Mouse (Mus musculus): ENCODE data around the gene Paxx. TPM values are rescaled to one million over a fixed set of nuclear protein-coding genes. Genes with fewer than 3 reads are reported as not detected.

Paxx gene
- total and polyA plus RNA-seq, 3 experiments = 13.9 to 16.2 (median 15.1) TPM

GRCm38 (mm10) chr2:25468962-25469915, 8.3 kb upstream of the Paxx start:
- H3K4me3 ChIP-seq (replicated peaks in 1 of 3; ENCODE audit: low read depth in 2 of 3, low read length in 2 of 3, poor library complexity in 1 of 3) = no peak overlapping the region
- TF ChIP-seq POLR2AphosphoS2 (IDR thresholded peaks at IDR 0.05; ENCODE audit: low read depth, low read length) = no peak
- no peak for TF ChIP-seq GABPA (IDR thresholded peaks at IDR 0.05; ENCODE audit: insufficient replicate concordance, low read depth, low read length)
- no peak for TF ChIP-seq IRF4 (IDR thresholded peaks at IDR 0.05; ENCODE audit: low read depth, low read length)
- no peak for TF ChIP-seq MAX (IDR thresholded peaks at IDR 0.05; ENCODE audit: low read length)
- no peak for TF ChIP-seq SMC3 (IDR thresholded peaks at IDR 0.05; ENCODE audit: low read depth, low read length)
- TF ChIP-seq USF2 (conservative IDR thresholded peaks at IDR 0.05; ENCODE audit: low read depth, low read length) = no peak
- TF ChIP-seq RAD21 (IDR thresholded peaks at IDR 0.05; ENCODE audit: low read depth, low read length) = no peak
- TF ChIP-seq NRF1 (IDR thresholded peaks at IDR 0.05; ENCODE audit: low read depth, low read length) = no peak
- TF ChIP-seq TBP (conservative IDR thresholded peaks at IDR 0.05; ENCODE audit: low read depth, low read length) = no peak
- TF ChIP-seq MAFK (IDR thresholded peaks at IDR 0.05; ENCODE audit: insufficient replicate concordance, low read length) = no peak
- H3K79me2 ChIP-seq (replicated peaks; ENCODE audit: control insufficient read depth, extremely low read depth, insufficient read depth, poor library complexity, severe bottlenecking) = no peaks in the 10 kb centered on the region
- in situ Hi-C loops (cut with MboI; ENCODE audit: low pct_ligation_motif_present, low pct_unique_long_range_greater_than_20kb, low sequenced_read_pairs) = no loop called here
- H3K4me1 ChIP-seq (ENCODE audit: control insufficient read depth in 1 of 2, insufficient read depth in 2 of 2) = peaks cover 21 to 51% of the 10 kb centered on the region in 2 experiments
- no peaks in the 10 kb centered on the region for H3K27me3 ChIP-seq (replicated peaks)
- no peak overlapping the region for H3K4me2 ChIP-seq (ENCODE audit: insufficient read depth, low read depth, poor library complexity, severe bottlenecking)
- H3K9me3 ChIP-seq (replicated peaks; ENCODE audit: low read length) = no peaks in the 10 kb centered on the region
- dilution Hi-C loops (cut with MboI; ENCODE audit: extremely low pct_ligation_motif_present, extremely low pct_unique_long_range_greater_than_20kb, low sequenced_read_pairs) = no loop called here
- no peak overlapping the region for H3K27ac ChIP-seq (ENCODE audit: insufficient read depth, low read depth)
- DNase-seq (ENCODE audit: extremely low read depth) = no peak
- no peaks in the 10 kb centered on the region for H3K36me3 ChIP-seq (replicated peaks in 1 of 2; ENCODE audit: control insufficient read depth in 1 of 2, insufficient read depth in 1 of 2, low read length in 1 of 2)
- H3K9ac ChIP-seq (ENCODE audit: insufficient read depth, low read depth) = no peak overlapping the region

DNA sequence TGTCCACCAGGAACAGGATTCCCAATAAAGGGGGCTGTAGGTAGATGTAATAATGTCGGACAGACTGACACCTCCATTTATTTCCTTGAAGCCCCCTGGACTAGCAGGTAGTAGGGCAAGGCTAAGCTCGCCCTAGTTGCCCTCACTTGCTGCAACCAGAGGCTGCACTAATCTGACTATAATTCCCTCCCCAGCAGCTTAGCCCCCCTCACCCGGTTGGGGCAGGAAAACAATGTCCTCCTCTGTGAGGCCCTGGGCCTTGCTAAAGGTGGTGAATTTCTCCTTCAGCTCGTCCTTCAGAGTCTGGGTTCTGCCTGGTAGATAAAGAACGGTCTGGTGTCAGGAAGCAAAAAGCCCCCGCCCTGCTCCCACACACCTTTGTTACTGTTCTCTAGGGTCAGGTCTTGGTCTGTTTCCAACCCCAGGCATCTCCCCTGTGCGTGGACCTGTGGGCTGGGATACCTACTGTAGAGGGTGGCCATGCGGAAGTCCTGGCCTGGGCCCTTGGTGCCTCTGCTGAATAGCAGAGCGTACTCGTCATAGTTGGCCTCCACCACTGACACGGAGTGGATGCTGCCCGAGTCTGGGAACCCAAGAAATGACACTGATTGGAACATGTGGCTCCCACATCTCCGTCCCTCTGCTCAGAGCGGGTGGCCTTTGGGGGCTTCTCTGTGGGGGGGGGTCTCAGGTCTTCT, 6.9 kb upstream of the Paxx start:
- no peak overlapping the region for H3K4me2 ChIP-seq (ENCODE audit: insufficient read depth, low read depth, poor library complexity, severe bottlenecking)
- H3K4me3 ChIP-seq (replicated peaks in 1 of 3; ENCODE audit: low read depth in 2 of 3, low read length in 2 of 3, poor library complexity in 1 of 3) = no peak overlapping the region
- no peaks in the 10 kb centered on the region for H3K27me3 ChIP-seq (replicated peaks)
- dilution Hi-C loops (cut with MboI; ENCODE audit: extremely low pct_ligation_motif_present, extremely low pct_unique_long_range_greater_than_20kb, low sequenced_read_pairs) (no loop called here), in situ Hi-C loops (cut with MboI; ENCODE audit: low pct_ligation_motif_present, low pct_unique_long_range_greater_than_20kb, low sequenced_read_pairs) (no loop called here)
- no peaks in the 10 kb centered on the region for H3K9me3 ChIP-seq (replicated peaks; ENCODE audit: low read length)
- TF ChIP-seq RCOR1 (conservative IDR thresholded peaks at IDR 0.05; ENCODE audit: low read depth, low read length) = no peak
- no peak for TF ChIP-seq POLR2A (IDR thresholded peaks at IDR 0.05; ENCODE audit: low read depth, low read length)
- TF ChIP-seq USF1 (IDR thresholded peaks at IDR 0.05; ENCODE audit: low read depth, low read length) = no peak
- TF ChIP-seq JUND (conservative IDR thresholded peaks at IDR 0.05; ENCODE audit: low read depth, low read length) = no peak
- TF ChIP-seq E2F4 (IDR thresholded peaks at IDR 0.05; ENCODE audit: insufficient replicate concordance, low read depth, low read length) = no peak
- no peak for TF ChIP-seq NELFE (IDR thresholded peaks at IDR 0.05; ENCODE audit: low read depth, low read length)
- no peak for TF ChIP-seq TCF12 (IDR thresholded peaks at IDR 0.05; ENCODE audit: low read depth, low read length)
- TF ChIP-seq MEF2A (IDR thresholded peaks at IDR 0.05; ENCODE audit: borderline replicate concordance, low read depth, low read length) = no peak
- no peak for TF ChIP-seq HCFC1 (IDR thresholded peaks at IDR 0.05; ENCODE audit: low read depth, low read length)
- TF ChIP-seq ZKSCAN1 (IDR thresholded peaks at IDR 0.05; ENCODE audit: borderline replicate concordance, low read depth, low read length) = no peak
- no peak for TF ChIP-seq USF2 (conservative IDR thresholded peaks at IDR 0.05; ENCODE audit: low read depth, low read length)
- TF ChIP-seq TBP (conservative IDR thresholded peaks at IDR 0.05; ENCODE audit: low read depth, low read length) = no peak
- TF ChIP-seq MAX (IDR thresholded peaks at IDR 0.05; ENCODE audit: low read length) = no peak
- TF ChIP-seq MXI1 (IDR thresholded peaks at IDR 0.05; ENCODE audit: low read depth, low read length) = no peak
- no peak for TF ChIP-seq SMC3 (IDR thresholded peaks at IDR 0.05; ENCODE audit: low read depth, low read length)
- no peak for TF ChIP-seq ELF1 (IDR thresholded peaks at IDR 0.05; ENCODE audit: low read depth, low read length)
- no peaks in the 10 kb centered on the region for H3K79me2 ChIP-seq (replicated peaks; ENCODE audit: control insufficient read depth, extremely low read depth, insufficient read depth, poor library complexity, severe bottlenecking)
- no peaks in the 10 kb centered on the region for H3K36me3 ChIP-seq (replicated peaks in 1 of 2; ENCODE audit: control insufficient read depth in 1 of 2, insufficient read depth in 1 of 2, low read length in 1 of 2)
- H3K9ac ChIP-seq (ENCODE audit: insufficient read depth, low read depth) = no peak overlapping the region
- H3K4me1 ChIP-seq (ENCODE audit: control insufficient read depth in 1 of 2, insufficient read depth in 2 of 2) = peaks cover 27 to 59% of the 10 kb centered on the region in 2 experiments
- no peak overlapping the region for H3K27ac ChIP-seq (ENCODE audit: insufficient read depth, low read depth)
- DNase-seq (ENCODE audit: extremely low read depth) = no peak

Data from CH12.LX (cell line).